Mouse (Mus musculus) G1E (cell line): ENCODE measurements around the gene Wnt7b.

Experiments
- CTCF ChIP-seq: IDR thresholded peaks from 2 replicates; pipeline ENCODE4 v1.5.1; 2012; ENCODE audit warnings: low read depth, low read length, inconsistent platforms, mixed read lengths
- GATA1 ChIP-seq: IDR thresholded peaks from 2 replicates; pipeline ENCODE4 v1.6.1; 2012; ENCODE audit warnings: borderline replicate concordance, low read length, inconsistent platforms, mixed read lengths
- POLR2AphosphoS5 ChIP-seq: IDR thresholded peaks from 2 replicates; pipeline ENCODE4 v1.6.1; 2012; ENCODE audit warnings: low read depth, low read length, inconsistent platforms; ENCODE audit not compliant: insufficient replicate concordance
- TAL1 ChIP-seq: conservative IDR thresholded peaks from 2 replicates; pipeline ENCODE4 v1.6.1; 2012; ENCODE audit warnings: low read depth, low read length, inconsistent platforms, mixed read lengths

DNA sequence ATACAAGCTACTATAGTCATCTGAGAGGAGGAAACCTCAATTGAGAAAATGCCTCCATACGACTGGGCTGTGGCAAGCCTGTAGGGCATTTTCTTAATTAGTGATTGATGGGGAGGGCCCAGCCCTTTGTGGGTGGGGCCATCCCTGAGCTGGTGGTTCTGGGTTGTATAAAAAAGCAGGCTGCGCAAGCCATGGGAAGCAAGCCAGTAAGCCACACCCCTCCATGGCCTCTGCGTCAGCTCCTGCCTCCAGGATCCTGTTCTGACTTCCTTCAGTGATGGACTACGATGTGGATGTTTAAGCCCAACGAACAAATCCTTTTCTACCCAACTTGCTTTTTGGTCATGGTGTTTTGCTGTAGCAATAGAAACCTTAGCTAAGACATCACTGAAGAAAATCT lies 21.1 kb upstream of the Wnt7b start:
- TF ChIP-seq CTCF (no peak), GATA1 (no peak), TAL1 (no peak), POLR2AphosphoS5 (no peak)
